Mouse (Mus musculus): ENCODE results near the gene Ptk7. TPM values are rescaled to one million over a fixed set of nuclear protein-coding genes. Genes with fewer than 3 reads are reported as not detected.
"Not testable (repeated sequence)": the region's sequence is repeated elsewhere in the genome, so short reads cannot be mapped to it uniquely, and the experiment has no call there.

Gene Ptk7
- polyA plus RNA-seq, 1 experiment from 2014 or later = 16.0 TPM

DNA sequence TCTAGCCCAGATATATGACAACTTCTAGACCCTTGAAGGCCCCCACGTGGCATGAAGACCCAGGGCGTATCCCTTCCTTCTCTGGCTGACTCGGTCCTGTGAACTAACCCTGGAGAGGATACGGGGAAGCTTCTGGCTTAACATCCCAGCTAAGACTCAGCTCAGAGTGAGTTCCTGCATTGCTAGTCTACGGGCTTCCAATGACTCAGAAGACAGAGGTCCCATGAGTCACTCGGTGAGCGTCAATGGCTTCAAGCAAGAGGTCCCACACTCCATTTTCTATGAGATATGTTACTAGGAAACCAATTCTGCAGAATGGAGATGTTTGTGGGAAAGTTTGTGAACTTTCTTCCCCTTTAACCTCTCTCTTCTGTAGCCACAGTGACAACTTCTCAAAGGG lies 54.8 kb downstream of the Ptk7 start:
- H3K36me3 ChIP-seq (ENCODE audit: control insufficient read depth, insufficient read depth, low read length) = peaks cover 13% of the 10 kb centered on the region
- DNase-seq (ENCODE audit: low spot score) (no peak), ATAC-seq (ENCODE audit: low FRiP score) (no peak)
- H3K4me2 ChIP-seq (replicated peaks; ENCODE audit: low read depth, low read length) = no peak overlapping the region
- H3K27me3 ChIP-seq (ENCODE audit: control insufficient read depth, insufficient read depth, low read length) = no peaks in the 10 kb centered on the region
- no peak overlapping the region for H3K4me3 ChIP-seq (ENCODE audit: low read depth, low read length)
- H3K9me3 ChIP-seq (ENCODE audit: control insufficient read depth, low read length) = no peaks in the 10 kb centered on the region
- no peaks in the 10 kb centered on the region for H3K4me1 ChIP-seq (replicated peaks; ENCODE audit: control insufficient read depth, insufficient read depth, low read length)
- no peak overlapping the region for H3K9ac ChIP-seq (ENCODE audit: low read depth, low read length)
- 96% methylated on average over 7 of the region's 7 CpGs for WGBS
- no peak overlapping the region for H3K27ac ChIP-seq (ENCODE audit: low read depth, low read length)

DNA sequence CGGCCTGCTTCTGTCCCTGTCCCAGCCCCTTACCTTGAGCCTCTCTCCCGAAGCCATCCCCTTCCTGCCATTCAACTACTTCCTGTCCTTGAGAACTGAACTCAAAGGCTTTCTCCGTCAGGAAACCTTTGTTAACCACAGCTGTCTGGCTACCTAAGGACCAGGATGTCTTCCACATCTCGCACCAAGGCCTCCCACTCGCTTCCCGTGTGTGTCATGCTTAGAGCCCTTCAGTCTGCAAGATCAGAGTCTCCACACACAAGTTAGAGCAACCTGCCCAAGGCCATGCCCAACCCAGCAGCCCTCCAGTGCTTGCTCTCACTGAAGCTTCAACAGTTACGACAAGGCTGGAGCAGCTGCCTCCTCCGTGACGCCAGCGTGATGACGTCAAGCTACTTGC lies 58.3 kb downstream of the Ptk7 start:
- Histone ChIP-seq H3K4me3 (ENCODE audit: low read depth, low read length) (no peak overlapping the region), H3K4me1 (replicated peaks; ENCODE audit: control insufficient read depth, insufficient read depth, low read length) (no peaks in the 10 kb centered on the region), H3K36me3 (ENCODE audit: control insufficient read depth, insufficient read depth, low read length) (peaks cover 8% of the 10 kb centered on the region), H3K9ac (ENCODE audit: low read depth, low read length) (no peak overlapping the region), H3K27me3 (ENCODE audit: control insufficient read depth, insufficient read depth, low read length) (no peaks in the 10 kb centered on the region), H3K27ac (ENCODE audit: low read depth, low read length) (no peak overlapping the region), H3K9me3 (ENCODE audit: control insufficient read depth, low read length) (no peaks in the 10 kb centered on the region), H3K4me2 (replicated peaks; ENCODE audit: low read depth, low read length) (no peak overlapping the region)
- DNase-seq (ENCODE audit: low spot score) (no peak), ATAC-seq (ENCODE audit: low FRiP score) (no peak)
- WGBS = 88% methylated on average over 11 of the region's 11 CpGs

DNA sequence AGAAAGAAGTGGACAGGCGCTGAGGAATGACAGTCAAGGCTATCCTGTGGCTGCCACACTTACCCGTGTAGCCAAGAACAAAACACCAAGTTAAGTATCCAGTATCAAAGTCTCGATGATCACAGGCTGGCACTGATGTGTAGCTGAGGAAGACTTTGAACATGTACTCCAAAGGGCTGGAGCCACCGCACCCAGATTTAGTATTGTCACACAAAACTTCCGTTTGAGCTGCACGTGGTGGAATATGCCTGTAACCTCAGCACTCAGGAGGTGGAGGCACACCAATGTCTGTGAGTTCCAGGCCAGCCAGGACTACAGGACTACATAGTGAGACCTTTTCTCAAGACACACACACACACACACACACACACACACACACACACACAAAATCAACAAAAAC lies 70.2 kb downstream of the Ptk7 start:
- no peaks in the 10 kb centered on the region for H3K27me3 ChIP-seq (ENCODE audit: control insufficient read depth, insufficient read depth, low read length)
- no peak overlapping the region for H3K4me3 ChIP-seq (ENCODE audit: low read depth, low read length)
- no peaks in the 10 kb centered on the region for H3K9me3 ChIP-seq (ENCODE audit: control insufficient read depth, low read length)
- no peak overlapping the region for H3K4me2 ChIP-seq (replicated peaks; ENCODE audit: low read depth, low read length)
- WGBS = 90% methylated on average over 6 of the region's 6 CpGs
- H3K9ac ChIP-seq (ENCODE audit: low read depth, low read length) = no peak overlapping the region
- no peaks in the 10 kb centered on the region for H3K36me3 ChIP-seq (ENCODE audit: control insufficient read depth, insufficient read depth, low read length)
- no peak overlapping the region for H3K27ac ChIP-seq (ENCODE audit: low read depth, low read length)
- DNase-seq (ENCODE audit: low spot score) = no peak
- peaks cover 6% of the 10 kb centered on the region for H3K4me1 ChIP-seq (replicated peaks; ENCODE audit: control insufficient read depth, insufficient read depth, low read length)
- no peak for ATAC-seq (ENCODE audit: low FRiP score)

DNA sequence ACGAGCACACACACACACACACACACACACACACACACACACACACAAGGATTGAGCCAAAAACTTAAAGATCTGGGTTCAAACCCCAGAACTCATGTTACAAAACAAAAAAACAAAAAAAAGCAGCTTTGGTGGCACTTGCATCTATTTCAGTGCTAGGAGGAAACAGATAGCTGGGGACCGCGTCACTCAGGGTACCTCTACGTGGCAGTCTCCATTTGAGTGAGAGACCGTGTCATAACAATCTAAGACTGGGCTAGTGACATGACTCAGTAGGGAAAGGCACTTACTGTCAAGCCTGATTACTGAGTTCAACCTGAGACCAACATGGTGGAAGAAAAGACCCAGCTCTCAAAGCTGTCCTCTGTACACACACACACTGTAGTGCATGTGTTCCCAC lies 71.2 kb downstream of the Ptk7 start:
- Histone ChIP-seq H3K27me3 (ENCODE audit: control insufficient read depth, insufficient read depth, low read length) (no peaks in the 10 kb centered on the region), H3K9me3 (ENCODE audit: control insufficient read depth, low read length) (no peaks in the 10 kb centered on the region), H3K4me2 (replicated peaks; ENCODE audit: low read depth, low read length) (no peak overlapping the region), H3K4me3 (ENCODE audit: low read depth, low read length) (no peak overlapping the region), H3K4me1 (replicated peaks; ENCODE audit: control insufficient read depth, insufficient read depth, low read length) (peaks cover 15% of the 10 kb centered on the region), H3K9ac (ENCODE audit: low read depth, low read length) (no peak overlapping the region), H3K36me3 (ENCODE audit: control insufficient read depth, insufficient read depth, low read length) (no peaks in the 10 kb centered on the region), H3K27ac (ENCODE audit: low read depth, low read length) (no peak overlapping the region)
- ATAC-seq (ENCODE audit: low FRiP score) (no peak), DNase-seq (ENCODE audit: low spot score) (no peak)
- 89% methylated on average over 5 of the region's 5 CpGs for WGBS

DNA sequence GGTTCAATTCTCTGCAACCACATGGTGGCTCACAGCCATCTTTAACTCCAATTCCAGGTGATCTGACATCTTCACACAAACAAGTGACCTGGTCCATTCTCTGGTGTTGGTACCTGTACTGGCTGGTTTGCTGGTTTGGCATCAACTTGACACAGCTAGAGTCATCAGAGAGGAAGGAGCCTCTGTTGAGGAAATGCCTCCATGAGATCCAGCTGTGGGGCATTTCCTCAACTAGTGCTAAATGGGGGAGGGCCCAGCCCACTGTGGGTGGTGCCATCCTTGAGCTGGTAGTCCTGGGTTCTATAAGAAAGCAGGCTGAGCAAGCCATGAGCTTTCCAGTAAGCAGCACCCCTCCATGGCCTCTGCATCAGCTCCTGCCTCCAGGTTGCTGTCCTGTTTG lies 72.0 kb downstream of the Ptk7 start:
- not testable (repeated sequence) for DNase-seq (ENCODE audit: low spot score); H3K36me3 ChIP-seq (ENCODE audit: control insufficient read depth, insufficient read depth, low read length); H3K9ac ChIP-seq (ENCODE audit: low read depth, low read length); H3K9me3 ChIP-seq (ENCODE audit: control insufficient read depth, low read length); ATAC-seq (ENCODE audit: low FRiP score); H3K4me3 ChIP-seq (ENCODE audit: low read depth, low read length); H3K27me3 ChIP-seq (ENCODE audit: control insufficient read depth, insufficient read depth, low read length)
- Histone ChIP-seq H3K4me1 (replicated peaks; ENCODE audit: control insufficient read depth, insufficient read depth, low read length) (peaks cover 17% of the 10 kb centered on the region), H3K27ac (ENCODE audit: low read depth, low read length) (peak overlapping the region; percentile 65; the same call in 1 of the 2 replicates), H3K4me2 (replicated peaks; ENCODE audit: low read depth, low read length) (0 out of 2 replicates have a peak overlapping the region, but pooled peaks have one; percentile 94)

DNA sequence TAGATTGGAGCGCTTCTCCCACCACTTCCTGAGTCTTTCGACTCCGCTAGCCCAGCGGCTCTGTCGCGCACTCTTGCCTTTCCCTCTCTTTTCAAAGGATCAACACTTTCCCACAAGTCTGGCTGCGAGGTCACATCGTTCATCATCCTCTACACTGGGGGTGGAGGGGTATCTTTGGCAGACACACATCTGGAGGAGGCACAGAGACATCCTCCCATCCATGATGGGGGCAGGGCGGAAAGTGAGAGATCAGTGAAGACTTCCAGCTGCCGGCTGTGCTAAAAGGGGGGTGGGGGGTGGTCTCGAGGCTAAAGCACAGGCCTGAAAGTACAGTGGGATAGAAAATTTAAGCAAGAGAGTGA lies 72.7 kb downstream of the Ptk7 start:
- no peaks in the 10 kb centered on the region for H3K9me3 ChIP-seq (ENCODE audit: control insufficient read depth, low read length)
- H3K9ac ChIP-seq (ENCODE audit: low read depth, low read length) = peak overlapping the region; percentile 24
- peak overlapping the region; percentile 65 for H3K27ac ChIP-seq (ENCODE audit: low read depth, low read length)
- peak overlapping the region; percentile 87 for H3K4me3 ChIP-seq (ENCODE audit: low read depth, low read length)
- DNase-seq (ENCODE audit: low spot score) (peak; percentile 70), ATAC-seq (ENCODE audit: low FRiP score) (peak; percentile 23)
- no peaks in the 10 kb centered on the region for H3K36me3 ChIP-seq (ENCODE audit: control insufficient read depth, insufficient read depth, low read length)
- no peaks in the 10 kb centered on the region for H3K27me3 ChIP-seq (ENCODE audit: control insufficient read depth, insufficient read depth, low read length)
- peaks cover 17% of the 10 kb centered on the region for H3K4me1 ChIP-seq (replicated peaks; ENCODE audit: control insufficient read depth, insufficient read depth, low read length)
- H3K4me2 ChIP-seq (replicated peaks; ENCODE audit: low read depth, low read length) = peak overlapping the region; percentile 94
- 1% methylated on average over 11 of the region's 11 CpGs for WGBS

DNA sequence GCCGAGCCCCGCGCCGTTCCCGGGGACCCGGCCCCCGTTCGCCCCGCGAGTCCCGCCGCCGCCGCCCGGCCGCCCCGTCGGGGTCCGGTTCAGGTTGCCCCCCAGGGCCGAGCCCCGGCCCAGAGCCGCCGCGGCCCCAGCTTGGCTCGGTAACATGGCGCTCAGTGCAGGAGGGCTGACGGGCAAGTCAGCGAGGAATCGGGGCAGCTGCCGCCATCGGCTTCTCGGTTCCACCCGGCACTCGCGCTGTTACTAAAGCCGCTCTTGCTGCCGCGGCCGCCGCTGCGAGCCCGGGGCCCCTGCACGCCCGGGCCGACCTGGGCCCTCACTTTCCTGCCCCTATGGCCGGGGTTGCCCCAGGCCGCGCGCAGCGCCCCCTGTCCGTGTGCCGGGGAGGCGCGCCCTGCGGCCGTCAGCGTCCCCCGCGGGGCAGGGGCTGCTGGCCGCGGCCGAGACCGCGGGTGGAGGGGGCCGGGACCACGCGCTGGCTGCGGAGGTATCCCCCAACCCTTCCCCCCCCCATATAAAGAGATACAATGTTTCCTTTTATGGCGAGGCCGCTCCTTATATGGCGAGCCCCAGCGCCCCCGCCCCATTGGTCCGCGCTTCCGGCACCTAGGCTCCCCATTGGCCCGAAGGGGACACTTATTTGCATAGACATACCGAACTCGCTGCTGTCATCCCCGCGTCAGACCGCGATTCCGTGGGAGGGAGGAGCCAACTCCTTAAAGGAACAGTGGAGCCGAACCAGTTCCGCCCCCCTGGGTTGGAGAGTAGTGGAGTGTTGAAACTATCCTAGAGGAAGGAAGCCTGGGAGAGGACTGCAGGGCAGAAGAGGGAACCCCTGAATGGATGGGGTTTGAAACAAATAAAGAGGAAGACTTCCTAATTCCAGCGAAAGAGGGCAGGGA lies 73.4 kb downstream of the Ptk7 start, which contains the start of gene Srf:
TSS of gene Srf (minus strand) at position 503 of the 911 bp plus-strand sequence.
- Histone ChIP-seq H3K36me3 (ENCODE audit: control insufficient read depth, insufficient read depth, low read length) (peaks cover 4% of the 10 kb centered on the region; the same call in 1 of the 2 replicates), H3K4me1 (replicated peaks; ENCODE audit: control insufficient read depth, insufficient read depth, low read length) (peaks cover 17% of the 10 kb centered on the region), H3K4me3 (ENCODE audit: low read depth, low read length) (peak within 1 kb of the TSS; percentile 87), H3K4me2 (replicated peaks; ENCODE audit: low read depth, low read length) (peak within 1 kb of the TSS; percentile 94), H3K9ac (ENCODE audit: low read depth, low read length) (peak within 1 kb of the TSS; percentile 95), H3K9me3 (ENCODE audit: control insufficient read depth, low read length) (no peaks in the 10 kb centered on the region), H3K27me3 (ENCODE audit: control insufficient read depth, insufficient read depth, low read length) (no peaks in the 10 kb centered on the region), H3K27ac (ENCODE audit: low read depth, low read length) (peak within 1 kb of the TSS; percentile 84)
- peak; percentile 96 for DNase-seq (ENCODE audit: low spot score)
- under 1% methylated on average over 48 of the region's 87 CpGs for WGBS
- peak; percentile 94 for ATAC-seq (ENCODE audit: low FRiP score)

DNA sequence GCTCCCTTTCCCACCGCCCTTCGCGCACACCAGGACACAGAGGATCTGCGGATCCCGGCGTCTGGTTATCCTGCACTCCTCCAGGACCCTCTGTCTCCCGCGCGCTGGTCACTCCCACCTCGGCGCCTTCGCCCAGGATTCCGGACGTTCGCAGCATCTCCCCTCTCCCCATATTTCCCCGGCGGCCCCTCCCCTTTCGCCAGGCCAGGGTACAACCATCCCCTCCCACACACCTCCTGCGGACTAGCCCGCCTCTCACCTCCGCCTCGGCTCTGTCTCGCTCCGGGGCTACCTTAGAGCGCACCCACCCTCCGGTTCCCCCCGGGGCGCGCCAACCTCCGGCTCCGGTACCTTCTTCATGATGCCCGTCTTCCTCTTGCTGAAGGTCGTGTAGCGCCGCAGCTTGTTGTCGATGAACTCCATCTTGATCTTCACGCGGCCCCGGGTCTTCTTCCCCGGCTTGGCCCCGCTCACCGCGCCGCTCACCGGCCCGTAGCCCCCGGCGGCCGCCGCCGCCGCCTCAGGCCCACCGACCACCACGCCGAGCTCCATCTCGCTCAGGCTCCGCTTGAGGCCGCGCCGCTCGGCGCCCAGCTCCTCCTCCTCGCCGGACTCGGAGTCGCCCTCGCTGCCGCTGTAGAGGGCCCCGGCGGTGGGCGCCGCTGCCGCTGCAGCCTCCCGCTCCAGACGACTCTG lies 74.2 kb downstream of the Ptk7 start:
- H3K4me1 ChIP-seq (replicated peaks; ENCODE audit: control insufficient read depth, insufficient read depth, low read length) = peaks cover 17% of the 10 kb centered on the region
- H3K4me2 ChIP-seq (replicated peaks; ENCODE audit: low read depth, low read length) = peak overlapping the region; percentile 94
- peak overlapping the region; percentile 84 for H3K27ac ChIP-seq (ENCODE audit: low read depth, low read length)
- DNase-seq (ENCODE audit: low spot score) (peak; percentile 66), ATAC-seq (ENCODE audit: low FRiP score) (no peak)
- no peaks in the 10 kb centered on the region for H3K9me3 ChIP-seq (ENCODE audit: control insufficient read depth, low read length)
- peak overlapping the region; percentile 95 for H3K9ac ChIP-seq (ENCODE audit: low read depth, low read length)
- H3K36me3 ChIP-seq (ENCODE audit: control insufficient read depth, insufficient read depth, low read length) = peaks cover 7% of the 10 kb centered on the region; the same call in 1 of the 2 replicates
- no peaks in the 10 kb centered on the region for H3K27me3 ChIP-seq (ENCODE audit: control insufficient read depth, insufficient read depth, low read length)
- under 1% methylated on average over 67 of the region's 75 CpGs for WGBS
- peak overlapping the region; percentile 87 for H3K4me3 ChIP-seq (ENCODE audit: low read depth, low read length)
